Mouse (Mus musculus): Measurements from ENCODE around the gene Wnt10a. TPM values are rescaled to one million over a fixed set of nuclear protein-coding genes. Genes with fewer than 3 reads are reported as not detected.
"Not testable (repeated sequence)": the region's sequence is repeated elsewhere in the genome, so short reads cannot be mapped to it uniquely, and the experiment has no call there.

The Wnt10a gene
- total RNA-seq, 2 experiments from 2014 or later = 1.8 to 2.6 TPM

DNA sequence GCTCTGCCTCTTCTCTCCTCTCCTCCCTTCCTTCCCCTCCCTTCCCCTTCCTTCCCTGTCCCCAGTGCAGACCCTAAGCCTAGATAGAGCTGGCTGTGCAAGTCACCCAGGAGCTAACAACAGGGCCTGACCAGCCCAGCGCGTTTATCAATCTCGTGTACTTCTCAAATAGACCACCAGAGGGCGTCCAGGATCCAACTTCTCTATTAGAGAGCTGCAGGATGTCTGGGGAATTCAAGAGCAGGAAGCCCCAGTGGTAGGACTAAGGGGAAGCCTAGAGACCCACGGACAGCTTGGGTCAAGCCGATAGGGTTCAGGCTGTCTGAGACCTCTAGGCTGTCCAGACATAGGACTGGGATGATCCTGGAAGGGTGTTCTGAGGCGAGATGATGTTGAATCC is 3.5 kb upstream of the Wnt10a start:
- DNase-seq = peak; percentile 72 to 78

DNA sequence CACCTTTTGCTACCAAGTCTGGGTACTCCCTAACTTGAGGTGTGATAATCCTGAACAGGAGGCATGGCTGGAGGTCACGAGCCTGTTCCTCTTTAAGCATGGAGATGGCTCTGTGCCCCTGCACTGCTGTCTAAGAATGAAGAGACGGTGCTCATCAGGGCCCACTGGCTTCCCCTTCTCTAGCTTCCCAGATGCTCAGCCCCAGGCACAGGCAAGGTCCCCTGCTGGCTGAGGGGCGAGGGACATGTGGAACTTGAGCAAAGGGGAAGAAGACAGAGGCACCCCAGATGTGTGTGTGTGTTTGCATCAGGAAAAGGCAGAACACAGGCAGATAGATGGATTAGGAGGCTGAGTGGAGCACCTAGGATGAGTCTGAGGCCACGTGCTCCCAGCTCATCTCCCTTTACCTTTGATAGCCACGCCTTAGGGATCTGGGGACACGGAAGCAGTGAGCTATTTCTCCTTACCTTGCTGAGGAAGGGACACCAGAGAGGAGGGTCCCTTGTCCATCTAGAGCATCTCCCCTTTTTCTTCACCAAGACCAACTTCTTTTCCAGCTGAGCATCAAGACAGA is 2.6 kb upstream of the Wnt10a start:
- DNase-seq = no peak

DNA sequence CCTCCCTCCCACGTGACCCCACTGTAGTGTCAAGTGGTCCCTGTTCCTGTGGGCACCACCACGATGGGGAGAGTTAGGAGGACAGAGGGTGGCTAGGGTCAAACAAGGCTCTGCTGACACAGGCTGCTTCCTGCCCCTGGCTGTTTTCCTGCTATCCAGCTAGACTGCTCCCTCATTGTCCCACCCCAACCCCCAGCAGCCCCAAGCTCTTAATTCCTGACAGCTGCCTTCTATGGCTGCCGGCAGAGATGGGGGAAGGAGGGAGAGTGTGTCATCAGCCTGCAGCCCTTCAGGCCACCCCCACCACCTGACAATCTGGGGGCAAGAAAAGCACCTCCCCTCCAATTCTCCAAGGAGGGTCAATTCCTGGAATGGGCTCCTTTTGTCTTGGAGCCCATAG is 1.2 kb upstream of the Wnt10a start:
- no peak for DNase-seq

DNA sequence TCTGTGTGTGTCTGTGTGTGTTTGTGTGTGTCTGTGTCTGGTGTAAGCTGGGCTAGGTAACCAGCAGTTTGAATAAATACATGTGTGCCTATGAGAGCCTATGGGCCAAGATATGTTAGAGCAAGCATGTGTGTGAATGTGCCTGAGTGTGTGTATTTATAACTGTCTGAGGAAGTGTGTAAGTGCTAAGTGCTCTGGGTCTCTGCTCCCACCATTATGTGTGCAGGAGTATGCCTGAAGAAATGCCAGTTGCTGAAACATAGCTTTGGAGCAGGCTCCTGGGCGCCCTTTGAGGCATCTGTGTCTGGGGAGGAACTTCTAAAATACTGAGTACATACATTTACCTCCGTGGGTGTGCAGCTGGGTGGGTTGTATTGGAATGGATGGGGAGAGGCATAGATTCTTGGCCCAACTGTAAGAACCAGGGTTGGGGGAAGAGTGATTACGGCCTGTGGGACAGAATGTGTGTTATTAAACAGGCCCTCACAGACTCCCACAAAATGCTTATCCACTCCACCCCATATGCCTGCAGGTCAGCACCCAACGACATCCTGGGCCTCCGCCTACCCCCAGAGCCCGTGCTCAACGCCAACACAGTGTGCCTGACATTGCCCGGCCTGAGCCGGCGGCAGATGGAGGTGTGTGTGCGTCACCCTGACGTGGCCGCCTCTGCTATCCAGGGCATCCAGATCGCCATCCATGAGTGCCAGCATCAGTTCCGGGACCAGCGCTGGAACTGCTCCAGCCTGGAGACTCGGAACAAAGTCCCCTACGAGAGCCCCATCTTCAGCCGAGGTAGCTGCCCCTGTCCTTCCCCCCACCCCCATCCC is 1.7 kb downstream of the Wnt10a start:
- DNase-seq = no peak

DNA sequence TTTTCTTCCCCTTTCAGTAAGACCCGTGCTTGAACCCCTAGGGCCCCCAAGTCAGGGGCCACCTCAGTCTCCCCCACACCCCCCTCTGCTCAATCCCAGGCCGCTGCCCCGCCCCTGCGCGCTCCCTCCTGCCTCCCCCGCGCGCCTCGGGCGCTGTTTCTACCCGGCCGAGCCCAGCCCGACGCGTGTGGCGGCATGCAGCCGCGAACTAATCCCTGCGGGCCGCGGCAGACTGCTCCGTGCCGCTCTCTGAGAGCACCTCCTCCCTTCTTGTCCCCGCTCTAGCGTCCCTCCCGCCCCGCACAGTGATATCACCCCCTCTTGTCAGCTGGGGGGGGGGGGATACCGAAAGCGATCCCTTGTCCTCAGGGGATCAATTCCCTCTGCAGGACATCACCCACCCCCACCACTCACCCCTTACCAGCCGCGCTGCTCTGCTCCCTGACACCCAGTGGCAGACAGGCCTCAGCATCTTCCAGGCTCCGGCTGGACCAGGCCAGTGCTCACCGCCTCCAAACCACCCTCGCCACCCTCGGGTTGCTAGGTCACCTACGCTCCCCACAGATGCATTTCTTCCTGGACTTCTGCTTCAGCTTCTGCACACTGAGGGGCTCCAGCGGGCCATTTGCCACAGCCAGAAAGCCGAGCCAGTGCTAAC is 3.3 kb downstream of the Wnt10a start:
- no peak for DNase-seq

DNA sequence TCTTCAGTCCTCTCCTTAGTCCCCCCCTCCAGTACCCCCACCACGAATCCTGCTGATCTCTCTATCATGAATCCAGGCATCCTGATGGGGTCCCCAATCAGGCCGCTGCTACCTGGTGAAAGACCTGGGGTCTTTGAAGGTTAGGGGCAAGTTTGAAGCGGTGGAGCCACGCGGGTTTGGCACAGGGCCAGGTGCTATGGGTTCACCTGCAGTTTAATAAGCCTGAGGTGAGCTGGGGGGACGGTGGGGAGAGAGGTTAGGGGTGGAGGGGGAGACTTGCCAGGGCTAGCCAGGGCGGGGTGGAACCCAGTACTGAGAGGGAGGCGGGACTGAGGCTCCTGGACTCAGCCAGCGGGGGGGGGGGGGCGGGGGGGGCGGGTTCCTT is 3.8 kb downstream of the Wnt10a start:
- no peak for DNase-seq

DNA sequence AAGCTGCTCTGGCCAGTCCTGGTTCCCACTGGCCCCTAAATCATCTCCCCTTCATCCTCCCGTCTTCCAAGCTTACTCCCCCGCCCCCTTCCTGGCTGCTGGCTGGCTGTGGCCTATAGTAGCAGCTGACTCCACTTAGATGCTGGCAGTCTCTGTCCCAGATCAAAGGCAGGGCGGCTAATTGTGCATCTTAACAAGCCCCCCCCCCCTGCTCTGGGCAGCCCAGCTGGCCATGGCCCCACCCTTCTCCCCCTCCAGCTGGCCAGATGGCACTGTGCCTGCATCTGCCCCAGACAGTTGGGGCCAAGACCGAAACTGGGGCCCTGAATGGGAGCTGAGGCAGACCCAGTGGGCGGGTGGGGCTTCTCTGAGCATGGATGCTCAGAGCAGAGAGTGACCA is 6.1 kb downstream of the Wnt10a start:
- peak in 1 of 2 experiments; percentile 44 for DNase-seq

DNA sequence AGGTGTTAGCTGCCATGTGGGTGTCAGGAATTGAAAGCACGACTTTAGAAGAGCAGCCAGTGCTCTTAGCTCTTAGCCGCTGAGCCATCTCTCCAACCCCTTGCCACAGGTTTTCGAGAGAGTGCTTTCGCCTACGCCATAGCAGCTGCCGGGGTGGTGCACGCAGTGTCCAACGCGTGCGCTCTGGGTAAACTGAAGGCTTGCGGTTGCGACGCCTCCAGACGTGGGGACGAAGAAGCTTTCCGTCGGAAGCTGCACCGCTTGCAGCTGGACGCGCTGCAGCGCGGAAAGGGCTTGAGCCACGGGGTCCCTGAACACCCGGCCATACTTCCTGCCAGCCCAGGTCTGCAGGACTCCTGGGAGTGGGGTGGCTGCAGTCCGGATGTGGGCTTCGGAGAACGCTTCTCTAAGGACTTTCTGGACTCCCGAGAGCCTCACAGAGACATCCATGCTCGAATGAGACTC is 9.1 kb downstream of the Wnt10a start:
- no peak for DNase-seq

DNA sequence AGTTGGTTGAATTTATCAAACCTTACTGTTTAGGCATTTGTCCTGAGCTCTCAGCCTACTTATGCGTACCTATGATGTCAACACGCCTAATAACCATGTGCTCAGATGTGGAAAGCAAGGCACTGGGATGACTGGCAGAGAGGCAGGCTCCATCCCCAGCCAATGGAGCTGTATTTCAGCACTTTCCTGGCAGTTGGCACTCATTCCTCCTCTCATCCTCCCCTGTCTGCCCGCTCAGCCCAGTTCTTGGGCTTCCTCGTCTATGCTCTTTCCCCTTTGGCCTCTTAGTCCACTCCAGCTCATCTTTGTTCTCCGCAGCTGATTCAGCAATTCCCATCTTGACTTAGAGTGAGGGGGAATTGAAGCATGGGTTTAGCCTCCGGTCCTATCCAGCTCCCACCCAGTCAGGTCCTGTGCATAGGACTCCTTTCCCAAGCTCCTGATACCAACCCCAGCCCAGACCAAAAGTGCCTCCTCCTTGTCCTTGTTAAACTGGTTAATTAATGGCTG is 10.4 kb downstream of the Wnt10a start:
- no peak for DNase-seq

DNA sequence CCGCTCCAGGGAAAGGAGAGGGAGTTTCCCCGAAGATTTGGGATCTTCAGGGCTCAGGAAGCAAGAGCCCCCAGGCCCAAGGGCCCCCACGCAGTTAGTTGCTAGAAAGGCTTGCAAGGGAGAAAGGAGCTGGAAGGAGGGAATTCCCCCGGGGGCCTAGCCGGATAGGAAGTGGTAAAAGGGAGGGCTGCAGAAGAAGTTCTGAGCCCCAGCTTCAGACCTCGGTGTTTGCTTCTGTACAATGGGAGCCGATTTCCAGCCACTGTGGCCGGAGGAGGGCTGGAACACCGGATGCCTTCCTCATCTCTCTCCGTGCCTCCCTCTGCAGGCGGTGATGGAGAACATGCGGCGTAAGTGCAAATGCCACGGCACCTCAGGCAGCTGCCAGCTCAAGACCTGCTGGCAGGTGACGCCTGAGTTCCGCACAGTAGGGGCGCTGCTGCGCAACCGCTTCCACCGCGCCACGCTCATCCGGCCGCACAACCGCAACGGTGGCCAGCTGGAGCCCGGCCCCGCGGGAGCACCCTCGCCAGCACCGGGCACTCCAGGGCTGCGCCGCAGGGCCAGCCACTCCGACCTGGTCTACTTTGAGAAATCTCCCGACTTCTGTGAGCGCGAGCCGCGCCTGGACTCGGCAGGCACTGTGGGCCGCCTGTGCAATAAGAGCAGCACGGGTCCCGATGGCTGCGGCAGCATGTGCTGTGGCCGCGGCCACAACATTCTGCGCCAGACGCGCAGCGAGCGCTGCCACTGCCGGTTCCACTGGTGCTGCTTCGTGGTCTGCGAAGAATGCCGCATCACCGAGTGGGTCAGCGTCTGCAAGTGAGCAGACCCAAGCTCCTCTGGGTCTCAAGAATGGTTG is 11.7 kb downstream of the Wnt10a start:
- peak; percentile 62 to 70 for DNase-seq

DNA sequence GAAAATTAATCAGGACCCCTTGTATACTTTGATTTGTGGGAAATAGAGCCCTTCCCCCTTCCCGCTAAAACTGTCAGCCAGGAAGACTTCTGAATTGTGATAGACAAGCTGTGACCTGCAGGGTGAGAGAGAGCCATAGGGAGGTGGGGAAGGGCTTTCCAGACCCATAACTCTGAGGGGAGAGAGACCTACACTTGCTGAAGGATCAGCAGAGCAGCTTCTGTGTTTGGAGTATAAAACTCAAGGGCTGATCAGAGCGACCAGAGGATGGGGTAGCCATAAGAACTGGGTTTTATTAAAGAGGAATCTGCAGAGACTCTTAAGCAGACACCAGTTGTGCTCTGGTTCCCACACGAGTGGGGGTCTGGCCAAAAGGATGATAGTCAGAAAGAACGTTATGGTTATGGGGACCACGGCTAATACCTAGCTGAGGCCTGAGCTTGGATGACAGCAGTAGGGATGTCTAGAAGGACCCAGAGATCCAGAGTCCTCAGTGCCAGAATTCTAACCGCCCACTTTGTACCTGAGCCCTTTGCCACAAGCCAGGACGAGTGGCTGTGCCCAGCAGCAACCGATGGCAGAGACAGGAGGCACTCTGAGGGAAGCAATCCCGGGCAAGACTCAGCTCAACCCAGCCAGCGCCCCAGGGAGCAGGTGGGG is 13.0 kb downstream of the Wnt10a start:
- no peak for DNase-seq

DNA sequence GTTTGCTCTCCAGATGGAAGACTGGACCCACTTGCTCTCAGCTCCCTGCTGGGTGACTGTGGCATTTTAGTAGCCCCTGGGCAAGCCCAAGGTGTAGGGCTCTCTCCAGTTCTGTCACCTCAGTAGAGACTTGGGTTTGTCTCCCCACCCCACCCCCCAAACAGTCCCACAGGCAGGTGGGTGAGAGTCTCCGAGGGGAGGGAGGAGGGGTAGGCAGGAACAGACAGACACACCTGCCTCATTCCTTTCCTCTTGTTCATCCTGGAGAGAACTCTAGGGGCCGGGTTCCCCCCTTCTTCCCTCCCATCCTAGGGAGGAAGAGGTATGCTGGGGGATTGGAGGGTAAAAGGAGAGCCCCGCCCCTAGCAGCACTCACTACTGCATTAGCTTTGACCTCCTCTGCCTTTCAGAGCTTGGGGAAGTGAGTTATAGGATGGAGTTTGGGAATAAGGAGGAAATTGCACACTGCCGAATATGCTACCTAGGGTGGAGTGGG is 14.1 kb downstream of the Wnt10a start:
- DNase-seq = no peak

DNA sequence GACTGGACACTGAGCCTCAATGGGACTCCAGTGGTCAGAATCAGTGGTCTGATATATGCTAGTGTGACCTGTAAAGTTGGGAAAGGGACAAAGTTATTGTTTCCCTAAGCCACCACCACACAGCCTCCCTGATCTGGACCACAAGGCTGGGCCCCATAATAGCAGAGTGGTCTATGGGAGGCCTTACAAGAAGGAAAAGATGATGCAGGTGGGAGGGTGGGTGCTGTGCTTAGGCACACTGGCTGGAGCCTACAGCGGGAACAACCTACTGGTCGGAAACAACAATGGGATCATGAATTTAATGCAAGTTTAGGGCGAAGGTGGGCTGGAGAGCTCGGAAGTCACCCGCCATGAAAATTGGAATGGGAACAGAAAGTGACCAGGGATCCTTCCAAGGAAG is 14.5 kb downstream of the Wnt10a start:
- no peak for DNase-seq

DNA sequence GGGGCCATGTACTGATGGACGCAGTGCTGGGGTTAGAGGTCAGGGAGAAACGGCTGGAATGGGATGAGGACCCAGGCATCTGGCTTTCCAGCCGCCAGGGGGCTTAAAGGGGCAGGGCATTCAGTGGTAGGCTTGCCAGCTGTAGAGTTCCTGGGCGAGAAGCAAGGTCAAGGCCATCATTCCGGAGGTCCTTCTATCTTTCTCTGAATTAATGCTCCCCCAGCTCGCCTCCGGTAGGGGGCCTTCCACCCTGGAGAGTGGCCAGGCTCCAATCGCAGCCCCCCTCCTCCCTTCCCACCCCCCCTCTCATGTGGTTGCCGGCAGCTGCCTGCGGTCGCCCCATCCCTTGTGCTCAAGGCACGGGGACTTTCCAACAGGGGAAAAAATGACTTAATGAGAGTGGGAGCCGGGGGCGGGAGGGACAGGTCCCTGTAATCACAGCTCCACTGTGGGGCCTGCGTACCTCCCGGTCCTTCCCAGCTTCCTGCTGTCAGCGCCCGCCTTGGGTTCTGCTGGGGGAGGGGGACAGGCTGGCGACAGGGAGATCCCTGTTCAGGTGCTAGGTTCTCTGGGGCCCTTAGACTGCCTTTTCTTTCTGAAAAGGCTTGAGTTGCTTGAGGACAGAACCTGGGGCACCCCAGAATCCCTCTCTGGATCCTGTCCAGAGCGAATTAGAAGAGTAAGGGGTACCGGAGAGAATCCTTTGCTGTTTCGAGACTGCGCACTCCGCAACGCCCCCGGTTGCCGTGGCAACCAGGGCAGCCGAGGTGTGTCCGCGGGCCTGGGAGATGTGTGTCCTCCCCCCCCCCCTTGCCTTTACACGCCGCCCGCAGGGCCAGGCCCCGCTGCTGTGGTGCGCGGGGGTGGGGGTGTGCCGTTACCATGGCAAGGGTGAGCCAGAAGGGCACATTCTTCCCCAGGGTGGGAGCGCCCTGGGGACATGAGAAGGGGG is 15.3 kb downstream of the Wnt10a start:
- peak; percentile 34 to 54 for DNase-seq

DNA sequence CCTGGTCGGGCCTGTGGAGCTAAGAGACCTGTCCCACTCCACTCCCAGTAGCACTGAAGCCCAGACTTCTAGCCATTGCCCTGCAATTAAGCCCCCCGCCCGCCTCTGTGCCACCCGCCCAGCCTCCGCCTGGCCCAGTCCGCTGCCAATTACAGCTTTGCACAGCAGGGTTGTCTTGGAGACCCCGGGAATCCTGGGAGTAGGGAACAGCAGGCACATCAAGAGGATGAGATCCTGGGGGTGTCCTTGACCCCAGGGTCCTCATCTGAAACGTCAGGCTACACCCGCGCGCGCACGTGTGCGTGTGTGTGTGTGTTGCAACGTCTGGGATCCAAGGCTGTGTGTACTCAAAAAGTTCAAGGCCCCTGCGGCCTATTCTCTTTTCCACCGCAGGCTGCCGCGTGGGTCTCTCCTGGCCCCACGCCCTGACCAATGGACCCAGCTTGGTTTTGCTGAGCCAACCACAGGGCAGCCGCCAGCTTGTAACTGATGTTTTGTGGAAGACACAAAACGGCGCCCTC is 16.3 kb downstream of the Wnt10a start:
- no peak for DNase-seq

DNA sequence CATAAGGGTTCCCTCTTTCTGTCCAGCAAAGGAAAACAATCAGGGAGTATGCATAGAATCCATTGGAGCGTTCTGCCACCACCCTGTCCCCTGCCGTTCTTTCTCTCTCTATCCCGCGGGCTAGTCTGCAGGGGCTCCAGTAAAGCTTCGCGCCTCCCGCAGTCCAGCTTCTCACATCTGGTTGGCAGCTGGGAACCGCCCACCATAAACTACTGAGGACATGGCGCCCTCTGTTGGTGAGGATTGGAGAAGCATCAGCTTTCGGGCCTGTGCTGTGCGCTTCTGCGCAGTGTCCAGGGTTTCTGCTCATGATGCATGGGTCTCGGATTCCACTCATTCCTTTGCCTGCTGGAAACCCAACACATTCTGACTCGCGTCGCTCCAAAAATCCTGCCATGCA is 16.8 kb downstream of the Wnt10a start:
- DNase-seq = peak; percentile 84 to 89

DNA sequence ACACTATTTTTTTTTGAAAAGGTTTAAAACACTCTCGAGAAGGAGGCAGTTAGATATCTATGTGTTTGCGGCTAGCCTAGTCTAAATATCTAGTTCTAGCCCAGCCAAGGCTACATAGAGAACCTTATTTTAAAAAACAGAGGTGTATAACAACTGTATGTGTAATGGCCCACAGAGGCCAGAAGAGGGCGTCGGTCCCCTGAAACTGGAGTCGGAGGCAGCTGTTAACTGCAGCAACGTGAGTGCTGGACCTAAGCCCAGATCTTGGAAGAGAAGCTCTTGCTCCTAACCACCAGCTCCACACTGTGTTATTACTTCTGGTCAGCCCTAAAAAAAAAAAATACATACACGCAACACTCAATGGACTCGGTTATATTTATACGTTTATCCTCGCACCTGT is 17.7 kb downstream of the Wnt10a start:
- no peak for DNase-seq

DNA sequence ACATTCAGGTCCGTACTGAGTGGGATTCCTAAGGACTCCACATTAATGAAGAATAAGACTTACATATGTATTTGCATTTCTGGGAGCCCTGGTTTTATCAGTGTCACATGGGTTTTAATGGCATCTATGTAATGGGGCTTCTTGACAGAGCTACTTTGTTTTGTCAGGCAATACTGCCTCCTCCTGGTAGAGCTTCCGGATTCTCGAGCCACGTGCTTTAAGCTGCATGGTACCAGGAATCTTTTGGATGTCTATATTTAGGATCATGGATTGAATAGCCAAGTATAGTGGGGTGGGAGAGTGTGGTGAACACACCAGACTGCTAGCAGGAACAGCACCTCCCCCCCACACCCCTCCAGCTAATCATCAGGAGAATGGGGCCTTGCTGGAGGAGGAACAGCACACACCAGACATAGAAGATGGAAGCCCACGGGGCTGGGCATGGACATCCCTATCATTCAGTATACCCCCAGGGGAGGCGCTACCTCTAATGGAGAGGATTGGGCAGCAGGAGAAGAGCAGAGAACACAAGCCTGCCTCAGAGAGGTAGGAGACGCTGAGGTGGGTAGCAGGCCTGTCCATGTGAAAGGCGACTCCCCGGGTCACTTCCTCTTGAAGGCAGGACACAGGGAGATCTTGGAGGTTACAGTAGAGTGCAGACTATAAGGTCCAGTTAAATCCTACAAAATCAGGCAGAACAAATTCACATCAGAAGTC is 23.8 kb downstream of the Wnt10a start:
- DNase-seq = no peak

DNA sequence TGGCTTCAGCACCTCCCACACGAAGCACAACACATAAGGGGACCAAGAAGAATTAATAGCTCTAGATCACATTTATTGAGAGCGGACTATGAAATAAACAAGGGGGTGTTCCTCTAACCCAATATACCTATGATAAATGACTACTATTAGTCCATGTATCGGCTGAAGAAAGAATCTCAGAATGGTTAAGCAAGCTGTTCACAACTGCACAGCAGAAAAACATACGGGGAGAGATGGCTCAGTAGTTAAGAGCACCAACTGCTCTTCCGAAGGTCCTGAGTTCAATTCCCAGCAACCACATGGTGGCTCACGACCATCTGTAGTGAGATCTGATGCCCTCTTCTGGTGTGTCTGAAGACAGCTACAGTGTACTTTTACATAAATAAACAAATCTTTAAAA is 24.6 kb downstream of the Wnt10a start:
- DNase-seq = not testable (repeated sequence)
